Mouse (Mus musculus) C2C12 (cell line): ENCODE data around the gene Ndufc1.

Source experiments
- CTCF ChIP-seq: IDR thresholded peaks from one replicate; pipeline ENCODE4 v1.5.1; 2011; ENCODE audit not compliant: control insufficient read depth, insufficient read depth, insufficient read length
- USF1 ChIP-seq: IDR thresholded peaks from one replicate; pipeline ENCODE4 v1.6.1; 2011; ENCODE audit warnings: low read depth, mild to moderate bottlenecking, control low read depth, moderate library complexity

DNA sequence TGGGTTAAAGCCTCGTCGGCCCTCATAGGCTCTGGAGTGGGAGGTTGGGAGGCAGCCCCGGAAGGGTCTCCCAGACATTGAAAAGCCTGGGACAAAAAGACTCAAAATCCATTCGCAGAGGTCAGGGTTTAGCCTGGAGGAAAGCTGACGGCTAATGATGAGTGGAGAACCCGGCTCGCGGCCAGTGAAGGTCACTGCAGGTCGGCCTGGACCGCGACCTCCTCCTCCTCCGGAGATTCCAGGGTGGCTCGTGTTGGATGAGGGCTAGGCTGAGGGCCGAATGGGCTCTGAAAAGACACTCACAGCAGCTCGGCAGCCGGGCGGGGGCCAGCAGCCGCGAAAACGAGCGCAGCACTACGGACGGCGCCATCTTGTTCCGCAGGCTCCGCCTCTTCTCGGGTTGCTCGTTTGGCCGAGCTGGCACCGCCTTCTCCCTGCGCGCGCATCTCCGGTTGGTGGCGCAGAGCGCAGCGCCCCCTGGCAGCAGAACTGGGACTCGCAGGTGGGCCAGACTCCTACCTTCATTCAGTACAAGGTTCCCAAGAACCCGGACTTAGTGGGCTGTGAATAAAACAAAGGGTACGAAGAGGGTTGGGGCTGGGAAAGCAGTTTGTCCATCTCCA is at the start of gene Ndufc1:
- peak; percentile 96 for TF ChIP-seq CTCF
- no peak for TF ChIP-seq USF1
